Mouse (Mus musculus) regulatory T cell (primary cell): ENCODE measurements at regions not wholly inside any gene's neighbourhood (a gene's known extent, or its start where the extent isn't known, plus 50 kb on each side); places are given as distances from the start of the nearest gene placed in this dataset.

Experiments used
- in situ Hi-C: fragments of 300-600 bp; cut with MboI, MseI; formaldehyde crosslinking; loops from one replicate; pipeline ENCODE4 v1.15.1; 2025; ENCODE audit warnings: high pct_unique_total_duplicates

GRCm38 (mm10) chr15:43926034-43926433, 3791.9 kb downstream of the 9330182O14Rik start:
- in situ Hi-C loops: no loop called here

GRCm38 (mm10) chr15:43933608-43934007, 3799.4 kb downstream of the 9330182O14Rik start:
- in situ Hi-C loops: no loop called here

- in situ Hi-C loops: no loop called here
Measured at GRCm38 (mm10) chr15:43940424-43940823, 3806.3 kb downstream of the 9330182O14Rik start.

GRCm38 (mm10) chr15:43940905-43941304, 3806.7 kb downstream of the 9330182O14Rik start:
- in situ Hi-C loops: no loop called here

- in situ Hi-C loops: no loop called here
Measured at GRCm38 (mm10) chr15:43942002-43942660, 3808.0 kb downstream of the 9330182O14Rik start.

- in situ Hi-C loops: no loop called here
Measured at GRCm38 (mm10) chr15:43984991-43985390, 3850.8 kb downstream of the 9330182O14Rik start.

GRCm38 (mm10) chr15:43991229-43991628, 3857.1 kb downstream of the 9330182O14Rik start:
- in situ Hi-C loops: no loop called here

GRCm38 (mm10) chr15:43992936-43993335, 3858.8 kb downstream of the 9330182O14Rik start:
- in situ Hi-C loops: no loop called here

- in situ Hi-C loops: loop anchor here (10.0 kb wide), 1 partner anchor 62 kb away; no protein-coding TSS in a partner anchor
Measured at GRCm38 (mm10) chr15:44026468-44027028, 3892.4 kb downstream of the 9330182O14Rik start.

GRCm38 (mm10) chr15:44035900-44036299, 3901.7 kb downstream of the 9330182O14Rik start:
- in situ Hi-C loops: no loop called here

GRCm38 (mm10) chr15:44037893-44038292, 3903.7 kb downstream of the 9330182O14Rik start:
- in situ Hi-C loops: no loop called here

GRCm38 (mm10) chr15:44050565-44051274, 3916.6 kb downstream of the 9330182O14Rik start:
- in situ Hi-C loops: no loop called here

- in situ Hi-C loops: no loop called here
Measured at GRCm38 (mm10) chr15:44064855-44065254, 3930.7 kb downstream of the 9330182O14Rik start.

GRCm38 (mm10) chr15:44083680-44084079, 3949.5 kb downstream of the 9330182O14Rik start:
- in situ Hi-C loops: no loop called here

- in situ Hi-C loops: no loop called here
Measured at GRCm38 (mm10) chr15:44112328-44112944, 3978.3 kb downstream of the 9330182O14Rik start.

- in situ Hi-C loops: no loop called here
Measured at GRCm38 (mm10) chr15:44134213-44134612, 4000.0 kb downstream of the 9330182O14Rik start.
